Mouse (Mus musculus): ENCODE results near the gene Siglecf. TPM values are rescaled to one million over a fixed set of nuclear protein-coding genes. Genes with fewer than 3 reads are reported as not detected.

Gene Siglecf
- polyA plus RNA-seq, 1 experiment = 0.30 TPM

DNA sequence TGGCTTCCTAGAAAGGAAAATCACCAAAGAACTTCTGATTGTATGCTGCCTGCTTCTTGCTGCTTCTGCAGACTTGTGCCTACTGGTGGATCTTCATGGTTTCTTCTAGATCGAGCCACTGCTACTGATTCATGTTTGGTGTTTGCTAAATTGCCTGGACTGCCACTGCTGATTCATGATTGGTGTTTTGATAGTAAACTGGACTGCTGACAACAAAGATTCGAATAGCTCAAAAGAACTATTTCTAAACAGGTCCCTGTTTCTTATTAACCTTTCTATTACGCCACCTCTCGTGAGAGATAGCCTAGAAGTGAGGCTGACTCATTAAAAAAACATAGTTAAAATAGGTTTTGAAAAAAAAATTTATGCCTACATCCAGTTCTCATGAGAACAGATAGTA, 10.9 kb downstream of the Siglecf start:
- DNase-seq (ENCODE audit: low spot score) = no peak

DNA sequence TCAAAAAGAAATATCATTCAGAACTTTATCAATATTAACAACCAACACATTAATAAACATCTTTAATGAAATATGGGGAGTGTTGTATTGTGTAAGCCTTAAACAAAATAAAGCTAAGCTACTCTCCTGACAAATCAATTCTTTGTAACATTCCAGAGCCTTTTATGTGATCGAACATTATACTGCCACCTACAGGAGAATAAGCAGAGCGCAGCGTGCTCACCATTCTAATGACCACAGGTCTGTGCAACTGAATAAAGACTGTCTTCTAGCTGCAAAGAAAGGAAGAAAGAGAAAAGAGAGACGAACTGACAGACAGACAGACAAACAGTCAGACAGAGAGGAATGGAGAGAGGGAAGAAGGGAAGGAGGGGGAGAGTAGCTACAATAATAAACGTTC, 27.1 kb downstream of the Siglecf start:
- DNase-seq (ENCODE audit: low spot score) = no peak

DNA sequence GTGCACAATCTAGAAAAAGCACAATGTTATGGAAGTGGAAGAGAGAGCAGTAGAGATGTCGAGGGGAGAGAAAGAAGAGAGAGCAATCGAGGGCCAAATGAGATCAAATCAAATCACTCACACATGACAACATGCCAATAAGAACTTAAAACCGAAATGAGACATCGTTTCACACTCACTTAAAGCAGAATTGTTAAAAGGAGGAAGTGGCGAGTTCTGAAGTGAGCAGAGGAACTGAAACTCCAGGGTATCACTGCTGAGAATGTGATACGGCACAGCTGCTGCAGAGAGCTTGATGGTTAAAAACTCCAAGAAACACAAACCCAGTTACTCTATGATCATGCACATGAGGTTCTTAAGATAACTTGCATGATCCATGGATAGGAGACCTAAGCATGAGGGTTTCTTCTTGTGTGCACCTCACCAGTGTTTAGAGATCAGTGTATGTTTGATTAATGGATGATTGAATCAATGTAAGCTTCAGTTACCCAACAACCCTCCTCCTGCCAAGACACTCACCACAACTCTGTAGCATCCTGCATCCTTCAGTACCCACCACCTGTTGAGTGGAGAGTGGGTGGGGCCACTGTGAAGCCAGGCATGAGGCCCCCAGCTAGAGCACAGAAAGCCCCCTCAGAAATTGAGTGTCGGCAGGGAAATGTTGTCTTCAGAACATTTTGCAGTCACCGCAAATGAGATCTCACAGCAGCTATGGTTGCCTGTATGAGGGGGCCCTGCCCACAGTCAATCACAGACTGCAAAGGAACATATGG, 41.4 kb downstream of the Siglecf start:
- DNase-seq (ENCODE audit: low spot score) = no peak

DNA sequence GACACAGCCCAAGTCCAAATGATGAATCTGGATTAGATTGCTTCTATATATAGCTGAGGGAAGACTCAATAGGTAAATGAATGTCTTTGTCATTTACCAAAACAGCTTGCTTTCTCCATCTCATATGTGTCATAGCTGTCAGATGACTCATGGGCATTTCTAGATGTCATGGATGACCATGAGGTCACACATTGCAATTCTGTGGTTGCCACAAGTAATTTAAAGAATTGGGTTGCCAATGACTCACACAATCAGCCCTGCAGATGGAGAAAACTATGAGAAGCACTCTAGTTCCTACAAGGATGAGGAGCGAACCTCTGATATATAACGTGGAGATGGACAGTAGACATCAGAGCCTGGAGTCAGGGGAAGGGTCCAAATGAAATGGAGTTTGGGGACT, 48.4 kb downstream of the Siglecf start:
- no peak for DNase-seq (ENCODE audit: low spot score)

DNA sequence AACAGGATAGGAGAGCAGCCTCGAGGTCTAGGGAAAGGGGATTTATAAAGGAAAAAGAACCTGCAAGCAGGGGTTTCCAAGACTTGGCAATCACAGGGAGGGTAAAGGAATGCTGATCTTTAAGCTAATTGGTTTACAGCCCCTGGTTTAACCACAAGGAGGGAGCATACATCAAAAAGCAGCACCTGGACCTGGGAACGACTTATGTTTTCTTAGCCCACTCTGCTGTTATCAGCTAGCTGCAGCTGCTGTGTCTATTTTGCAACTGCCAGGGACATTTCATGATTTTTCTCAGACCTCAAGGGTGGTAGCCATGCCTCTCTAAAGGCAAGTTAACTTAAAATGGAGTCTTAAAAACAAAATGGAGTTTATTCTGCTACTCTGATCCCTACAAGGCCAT, 51.6 kb downstream of the Siglecf start:
- DNase-seq (ENCODE audit: low spot score) = no peak

DNA sequence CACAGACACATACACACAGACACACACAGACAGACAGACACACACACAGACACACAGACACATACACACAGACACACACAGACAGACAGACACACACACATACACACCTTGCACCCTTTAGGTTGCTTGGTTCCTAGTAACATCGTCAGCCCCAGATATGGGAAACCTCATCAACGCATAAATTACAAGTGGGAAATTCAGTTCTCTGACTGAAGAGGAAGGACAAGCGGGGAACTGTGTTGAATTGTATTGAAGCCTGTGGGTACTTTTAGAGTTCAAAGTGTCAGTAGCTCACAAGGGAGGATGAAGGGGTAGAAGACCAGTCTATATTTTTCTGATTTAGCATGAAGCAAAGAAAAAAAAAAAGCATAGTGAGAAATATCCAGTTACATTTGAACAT, 56.4 kb downstream of the Siglecf start:
- DNase-seq (ENCODE audit: low spot score) = no peak

DNA sequence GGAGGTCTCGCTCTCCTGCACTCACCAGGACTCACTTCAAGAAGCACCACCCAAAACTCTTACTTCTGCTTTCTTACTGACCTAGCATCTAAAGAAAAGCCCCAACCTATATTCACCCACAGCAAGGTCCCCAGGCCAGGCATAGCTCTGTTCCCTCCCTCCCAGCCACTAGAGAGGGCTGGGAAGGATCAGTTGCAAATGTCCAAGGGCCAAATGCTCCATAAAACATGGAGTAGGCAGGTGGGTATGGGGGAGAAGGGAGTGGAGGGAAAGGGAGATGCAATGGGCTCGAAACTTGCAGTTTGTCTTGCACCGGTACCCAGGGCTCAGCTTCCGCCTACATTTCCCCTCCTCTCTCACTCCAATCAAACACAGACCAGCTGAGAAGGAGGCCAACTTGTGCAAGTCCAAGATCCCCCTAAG, 57.0 kb downstream of the Siglecf start, which contains the start of gene Siglecg:
Gene Siglecg (plus strand): TSS at position 74 of the 423 bp plus-strand sequence.
- no peak for DNase-seq (ENCODE audit: low spot score)

DNA sequence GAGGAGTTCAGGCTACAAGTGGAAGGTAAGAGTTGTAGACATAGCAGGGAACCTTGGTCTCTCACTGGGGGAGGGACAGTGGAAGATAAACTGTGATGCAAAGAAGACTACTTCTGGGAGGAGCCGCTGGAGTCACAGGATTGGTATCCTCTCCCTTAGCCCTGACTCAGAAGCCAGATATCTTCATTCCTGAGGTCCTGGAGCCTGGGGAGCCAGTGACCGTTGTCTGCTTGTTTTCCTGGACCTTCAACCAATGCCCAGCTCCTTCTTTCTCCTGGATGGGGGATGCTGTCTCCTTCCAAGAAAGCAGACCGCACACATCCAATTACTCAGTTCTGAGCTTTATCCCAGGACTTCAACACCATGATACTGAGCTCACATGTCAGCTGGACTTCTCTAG, 57.9 kb downstream of the Siglecf start:
- DNase-seq (ENCODE audit: low spot score) = no peak

Other genes starting within 250 kb of the Siglecf start
- not detected in 2 replicates for gene Zfp936, start 237.1 kb upstream of the Siglecf start, polyA plus RNA-seq (2012; rRNA removed)
- 11.9 and 13.1 TPM in 2 replicates for gene Zfp715, start 38.0 kb upstream of the Siglecf start, polyA plus RNA-seq (2012; rRNA removed)
- 2.0 TPM in 2 replicates for gene Siglecg, start 56.9 kb downstream of the Siglecf start, polyA plus RNA-seq (2012; rRNA removed)
- not detected in 2 replicates for gene Lim2, start 76.3 kb downstream of the Siglecf start, polyA plus RNA-seq (2012; rRNA removed)
- gene Nkg7, start 85.7 kb downstream of the Siglecf start, polyA plus RNA-seq (2012; rRNA removed) = 4.0 and 4.4 TPM in 2 replicates
- gene Cldnd2, start 89.4 kb downstream of the Siglecf start, polyA plus RNA-seq (2012; rRNA removed) = not detected in 2 replicates
- 244 and 246 TPM in 2 replicates for gene Etfb, start 92.7 kb downstream of the Siglecf start, polyA plus RNA-seq (2012; rRNA removed)
- 0.12 and 0.56 TPM in 2 replicates for gene Gm45233, start 92.8 kb downstream of the Siglecf start, polyA plus RNA-seq (2012; rRNA removed)
- gene Vsig10l, start 111.8 kb downstream of the Siglecf start, polyA plus RNA-seq (2012; rRNA removed) = 2.7 and 3.1 TPM in 2 replicates
- 3.7 and 7.2 TPM in 2 replicates for gene Iglon5, start 138.7 kb downstream of the Siglecf start, polyA plus RNA-seq (2012; rRNA removed)
- not detected in 2 replicates for gene 4931406B18Rik, start 154.6 kb downstream of the Siglecf start, polyA plus RNA-seq (2012; rRNA removed)
- 5.9 and 7.2 TPM in 2 replicates for gene Cd33, start 193.1 kb downstream of the Siglecf start, polyA plus RNA-seq (2012; rRNA removed)
- gene Zfp658, start 210.9 kb downstream of the Siglecf start, polyA plus RNA-seq (2012; rRNA removed) = 4.0 and 4.3 TPM in 2 replicates
- gene Zfp719, start 228.3 kb downstream of the Siglecf start, polyA plus RNA-seq (2012; rRNA removed) = 6.8 and 7.1 TPM in 2 replicates

Measured in urinary bladder, adult 2 months (tissue).